Mouse (Mus musculus): ENCODE data around the gene Vmn1r9.
"Not testable (repeated sequence)": the region's sequence is repeated elsewhere in the genome, so short reads cannot be mapped to it uniquely, and the experiment has no call there.

The Vmn1r9 gene

GRCm38 (mm10) chr6:57066487-57066886, at the start of gene Vmn1r9:
Vmn1r9 (plus strand) TSS chr6:57066787.
- DNase-seq (ENCODE audit: low read depth, low spot score), result no peak

- DNase-seq (ENCODE audit: low read depth, low spot score), result not testable (repeated sequence)
Measured at GRCm38 (mm10) chr6:57025224-57025623, 41.4 kb upstream of the Vmn1r9 start, which contains the start of gene Vmn1r7. Vmn1r7 (minus strand) TSS chr6:57025324.

- no peak for DNase-seq (ENCODE audit: low read depth, low spot score)
Measured at GRCm38 (mm10) chr6:57031984-57032383, 34.6 kb upstream of the Vmn1r9 start, which contains the start of gene Vmn1r8. Vmn1r8 (plus strand) TSS chr6:57032284.

GRCm38 (mm10) chr6:57034674-57035073, 31.9 kb upstream of the Vmn1r9 start:
- DNase-seq (ENCODE audit: low read depth, low spot score), result no peak

DNA sequence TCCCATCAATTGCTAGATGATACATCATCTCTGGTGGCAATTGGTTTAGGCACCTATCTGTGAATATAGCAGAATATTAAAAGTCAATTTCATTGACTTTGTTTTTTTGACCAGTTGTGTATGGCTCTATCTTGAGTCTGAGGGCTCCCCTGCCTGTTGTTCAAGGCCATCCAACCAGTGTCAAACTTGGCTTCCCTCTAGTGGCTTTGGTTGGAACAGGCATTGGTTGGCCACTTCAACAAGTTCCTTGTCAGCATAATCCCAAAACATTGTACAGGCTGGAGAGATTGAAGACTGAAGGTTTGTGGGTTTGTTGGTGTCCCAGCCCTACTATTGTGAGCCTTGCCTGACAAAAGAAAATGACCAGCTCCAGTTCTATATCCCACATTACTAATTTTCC, 2.9 kb upstream of the Vmn1r9 start:
- DNase-seq (ENCODE audit: low read depth, low spot score), result no peak

DNA sequence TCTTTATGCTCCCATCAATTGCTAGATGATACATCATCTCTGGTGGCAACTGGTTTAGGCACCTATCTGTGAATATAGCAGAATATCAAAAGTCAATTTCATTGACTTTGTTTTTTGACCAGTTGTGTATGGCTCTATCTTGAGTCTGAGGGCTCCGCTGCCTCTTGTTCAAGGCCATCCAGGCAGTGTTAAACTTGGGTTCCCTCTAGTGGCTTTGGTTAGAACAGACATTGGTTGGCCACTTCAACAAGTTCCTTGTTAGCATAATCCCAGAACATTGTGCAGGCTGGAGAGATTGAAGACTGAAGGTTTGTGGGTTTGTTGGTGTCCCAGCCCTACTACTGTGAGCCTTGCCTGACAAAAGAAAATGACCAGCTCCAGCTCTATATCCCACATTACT, 39.8 kb downstream of the Vmn1r9 start:
- no peak for DNase-seq (ENCODE audit: low read depth, low spot score)

DNA sequence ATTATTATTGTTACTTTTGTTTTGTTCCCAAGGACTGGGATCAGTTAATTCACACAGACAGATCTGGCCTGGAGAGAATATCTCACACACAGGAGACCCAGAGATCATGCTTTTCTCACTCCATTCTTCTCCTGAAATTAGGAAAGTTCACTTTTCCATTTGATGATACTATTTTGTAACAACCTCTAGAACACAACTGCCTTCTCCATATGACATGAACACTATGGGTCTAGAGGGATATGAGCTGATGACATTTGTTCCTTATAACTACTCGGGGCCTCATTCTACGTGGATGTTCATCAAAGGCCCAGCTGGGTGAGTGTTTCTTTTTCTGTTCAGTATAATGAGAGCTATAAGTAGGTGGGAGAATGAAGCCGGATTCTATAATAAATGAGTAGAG, 42.6 kb downstream of the Vmn1r9 start, which contains the start of gene Vmn1r10:
Gene Vmn1r10 (plus strand): TSS at position 301 of the 400 bp plus-strand sequence.
- DNase-seq (ENCODE audit: low read depth, low spot score), result no peak

All from retina, adult 2 months (tissue).